Mouse (Mus musculus) forebrain, embryonic 16.5 days (tissue): ENCODE data around the gene Tcf7l1. TPM values are rescaled to one million over a fixed set of nuclear protein-coding genes. Genes with fewer than 3 reads are reported as not detected.

ENCODE experiments used
- ATAC-seq: fragments of 200-750 bp; cut with Nextera tagmentation; 2 replicates; pipeline ENCODE4 v1.8.0; 2017; ENCODE audit warnings: mild to moderate bottlenecking, moderate library complexity
- H3K27ac ChIP-seq: fragments of 300-500 bp; sonication (generic); 2 replicates; pipeline ENCODE4 v1.5.1; 2014; ENCODE audit warnings: low read length, control low read depth
- H3K27me3 ChIP-seq: fragments of 300-500 bp; sonication (generic); replicated peaks from 2 replicates; pipeline ENCODE4 v1.6.1; 2014; ENCODE audit warnings: low read length; ENCODE audit not compliant: control insufficient read depth, insufficient read depth
- H3K36me3 ChIP-seq: fragments of 300-500 bp; sonication (generic); 2 replicates; pipeline ENCODE4 v1.6.1; 2014; ENCODE audit not compliant: control insufficient read depth, insufficient read depth
- H3K4me1 ChIP-seq: fragments of 300-500 bp; sonication (generic); replicated peaks from 2 replicates; pipeline ENCODE4 v1.6.1; 2014; ENCODE audit warnings: low read length; ENCODE audit not compliant: control insufficient read depth, insufficient read depth
- H3K4me2 ChIP-seq: fragments of 300-500 bp; sonication (generic); 2 replicates; pipeline ENCODE4 v1.6.1; 2014; ENCODE audit warnings: mild to moderate bottlenecking, low read length, control low read depth
- H3K4me3 ChIP-seq: fragments of 300-500 bp; sonication (generic); replicated peaks from 2 replicates; pipeline ENCODE4 v1.5.1; 2014; ENCODE audit warnings: mild to moderate bottlenecking, low read length, control low read depth
- H3K9ac ChIP-seq: fragments of 300-500 bp; sonication (generic); replicated peaks from 2 replicates; pipeline ENCODE4 v1.6.1; 2014; ENCODE audit warnings: low read depth, low read length, control low read depth
- H3K9me3 ChIP-seq: fragments of 300-500 bp; sonication (generic); 2 replicates; pipeline ENCODE4 v1.6.1; 2016; ENCODE audit warnings: low read length; ENCODE audit not compliant: control insufficient read depth
- WGBS: fragments of 180-500 bp; shearing (Covaris S2); extraction: QIAGEN DNeasy Blood & Tissue Kit; methylation state at CpG from one replicate; pipeline ENCODE4 v1.1.7; 2014; 5-methylcytosine and 5-hydroxymethylcytosine counted together
- polyA plus RNA-seq: library from polyadenylated mRNA; unstranded; fragments of >200 nt; fragmentation: Nextera tagmentation; extraction: Ambion mirVana; gene quantifications from 2 replicates; pipeline ENCODE4 v1.2.1, GENCODE M21; 2015

The Tcf7l1 gene
- polyA plus RNA-seq, 1 experiment from 2014 or later: 4.8 TPM

DNA sequence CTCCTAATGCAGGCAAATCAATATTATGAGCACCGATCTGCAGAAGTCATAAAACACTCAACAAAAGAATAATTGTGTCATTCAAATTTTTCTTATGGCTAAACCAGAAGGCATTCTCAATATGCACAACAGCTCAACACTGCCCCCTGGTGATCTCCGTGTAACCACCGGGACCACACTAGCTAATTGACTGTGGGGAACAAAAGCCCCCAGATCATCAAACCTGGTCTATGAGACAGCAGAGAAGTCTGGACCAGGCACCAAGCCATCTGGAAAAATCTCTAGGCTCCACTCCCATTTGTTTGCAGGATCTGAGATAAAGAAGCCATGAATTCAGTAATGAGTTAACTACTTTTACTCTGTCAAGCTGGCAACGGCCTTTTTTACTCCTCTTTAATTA, 122.0 kb downstream of the Tcf7l1 start:
- Histone ChIP-seq H3K9me3 (no peaks in the 10 kb centered on the region), H3K9ac (no peak overlapping the region), H3K4me1 (no peaks in the 10 kb centered on the region; the same call in none of the 2 replicates), H3K27me3 (no peaks in the 10 kb centered on the region), H3K4me3 (no peak overlapping the region), H3K27ac (no peak overlapping the region), H3K4me2 (no peak overlapping the region), H3K36me3 (no peaks in the 10 kb centered on the region)
- WGBS: 22% methylated on average over 4 of the region's 4 CpGs
- peak; percentile 93 for ATAC-seq

DNA sequence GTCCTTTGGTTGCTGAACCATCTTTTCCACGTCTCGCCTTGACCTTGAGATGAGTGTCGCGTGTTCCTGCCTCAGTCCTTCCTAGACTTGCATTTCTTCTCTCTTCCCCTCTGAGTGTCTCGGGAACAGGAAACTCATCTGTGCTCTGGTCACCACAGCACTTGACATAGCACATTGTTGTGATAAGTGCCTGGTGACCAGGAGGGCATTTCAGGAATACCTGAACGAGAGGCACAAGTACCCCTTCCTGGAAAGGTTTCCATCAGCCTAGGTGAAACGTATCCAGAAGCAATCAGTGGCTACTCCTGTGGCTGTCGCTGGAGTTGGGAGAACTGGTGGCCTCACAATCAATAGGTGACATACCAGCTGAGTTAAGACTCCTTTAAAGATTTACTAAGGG, 124.8 kb downstream of the Tcf7l1 start:
- WGBS: 79% methylated on average over 8 of the region's 8 CpGs

DNA sequence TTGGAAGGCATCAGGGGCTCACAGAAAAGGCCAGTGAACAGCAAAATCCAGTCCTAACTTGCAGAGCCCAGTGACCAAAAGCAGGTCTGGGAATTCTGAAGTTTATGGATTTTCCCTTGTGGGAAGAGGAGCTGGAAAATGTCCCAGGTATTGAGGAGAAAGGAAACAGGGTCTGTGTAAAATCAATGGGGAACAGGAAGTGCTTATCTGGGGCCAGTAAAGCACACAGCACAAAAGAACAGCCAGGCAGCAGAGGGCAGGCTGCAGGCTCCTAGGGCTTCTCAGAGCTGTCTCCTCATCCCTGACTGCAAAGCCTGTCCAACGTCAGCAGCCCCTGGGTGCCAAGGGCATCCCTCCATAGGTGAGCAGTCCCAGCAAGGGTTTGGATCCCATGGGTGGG, 126.1 kb downstream of the Tcf7l1 start:
- no peaks in the 10 kb centered on the region for H3K27me3 ChIP-seq
- 33% methylated on average over 1 of the region's 1 CpGs for WGBS
- H3K27ac ChIP-seq: no peak overlapping the region
- H3K36me3 ChIP-seq: no peaks in the 10 kb centered on the region
- no peak overlapping the region for H3K4me2 ChIP-seq
- no peak overlapping the region for H3K9ac ChIP-seq
- no peak overlapping the region for H3K4me3 ChIP-seq
- ATAC-seq: no peak
- no peaks in the 10 kb centered on the region for H3K9me3 ChIP-seq
- no peaks in the 10 kb centered on the region; the same call in none of the 2 replicates for H3K4me1 ChIP-seq

More for the DNA sequence above, 124.8 kb downstream of the Tcf7l1 start:
- Histone ChIP-seq H3K36me3 (no peaks in the 10 kb centered on the region), H3K27me3 (no peaks in the 10 kb centered on the region), H3K9me3 (no peaks in the 10 kb centered on the region), H3K4me3 (no peak overlapping the region), H3K4me2 (no peak overlapping the region), H3K4me1 (no peaks in the 10 kb centered on the region; the same call in none of the 2 replicates), H3K27ac (no peak overlapping the region), H3K9ac (no peak overlapping the region)
- no peak for ATAC-seq

DNA sequence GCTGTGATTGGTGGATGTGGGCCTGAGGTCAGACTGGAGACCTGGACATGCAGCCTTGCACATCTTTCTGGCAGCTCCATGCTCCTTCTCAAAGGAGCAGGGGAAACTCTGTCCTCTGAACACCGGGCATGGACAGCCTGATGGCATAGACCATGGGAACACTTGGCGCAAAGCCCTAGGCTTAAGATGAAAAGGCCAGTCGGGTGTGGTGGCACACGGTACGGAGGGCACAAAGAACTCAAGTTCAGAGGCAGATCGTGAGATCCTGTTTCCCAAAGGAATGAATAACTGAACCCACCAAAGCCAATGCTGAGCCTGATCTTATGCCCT, 128.7 kb downstream of the Tcf7l1 start:
- Histone ChIP-seq H3K27ac (no peak overlapping the region), H3K4me1 (peaks cover 4% of the 10 kb centered on the region), H3K9ac (no peak overlapping the region), H3K4me3 (no peak overlapping the region), H3K4me2 (no peak overlapping the region), H3K36me3 (no peaks in the 10 kb centered on the region), H3K9me3 (no peaks in the 10 kb centered on the region), H3K27me3 (no peaks in the 10 kb centered on the region)
- WGBS: 47% methylated on average over 6 of the region's 6 CpGs
- no peak for ATAC-seq

DNA sequence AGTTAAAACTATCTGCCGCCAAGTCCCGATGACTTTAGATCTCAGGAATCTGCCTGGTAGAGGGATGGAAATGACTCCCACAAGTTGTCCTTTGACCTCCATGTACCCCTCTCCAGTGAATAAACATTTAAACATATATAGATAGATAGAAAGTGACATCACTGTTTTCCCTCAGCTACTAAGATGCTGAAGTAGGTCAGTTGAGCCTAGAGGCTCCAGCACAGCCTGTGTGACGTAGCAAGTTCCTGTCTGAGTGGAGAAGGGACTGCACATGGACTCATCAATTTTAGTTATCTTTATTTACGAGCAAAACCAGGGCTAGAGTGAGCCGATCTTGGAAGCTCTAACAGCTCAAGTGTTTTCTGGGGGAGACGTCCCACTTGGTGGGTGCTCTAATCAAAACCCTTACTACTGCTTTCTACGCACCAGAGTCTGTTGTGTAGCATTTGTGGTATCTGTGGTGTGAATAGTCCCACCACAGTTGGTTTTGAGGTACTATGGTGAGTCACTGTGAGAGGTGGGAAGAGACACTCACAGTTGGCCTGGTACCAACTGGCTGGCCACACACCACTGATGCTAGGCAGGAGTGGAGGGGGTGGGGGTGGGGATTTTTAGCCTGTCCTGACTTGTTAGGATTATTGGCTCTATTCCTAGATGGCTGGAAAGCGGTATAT, 129.2 kb downstream of the Tcf7l1 start:
- Histone ChIP-seq H3K4me3 (no peak overlapping the region), H3K27ac (no peak overlapping the region), H3K4me1 (peaks cover 8% of the 10 kb centered on the region), H3K9ac (no peak overlapping the region), H3K4me2 (no peak overlapping the region), H3K36me3 (no peaks in the 10 kb centered on the region), H3K27me3 (no peaks in the 10 kb centered on the region), H3K9me3 (no peaks in the 10 kb centered on the region)
- 93% methylated on average over 8 of the region's 8 CpGs for WGBS
- ATAC-seq: no peak

DNA sequence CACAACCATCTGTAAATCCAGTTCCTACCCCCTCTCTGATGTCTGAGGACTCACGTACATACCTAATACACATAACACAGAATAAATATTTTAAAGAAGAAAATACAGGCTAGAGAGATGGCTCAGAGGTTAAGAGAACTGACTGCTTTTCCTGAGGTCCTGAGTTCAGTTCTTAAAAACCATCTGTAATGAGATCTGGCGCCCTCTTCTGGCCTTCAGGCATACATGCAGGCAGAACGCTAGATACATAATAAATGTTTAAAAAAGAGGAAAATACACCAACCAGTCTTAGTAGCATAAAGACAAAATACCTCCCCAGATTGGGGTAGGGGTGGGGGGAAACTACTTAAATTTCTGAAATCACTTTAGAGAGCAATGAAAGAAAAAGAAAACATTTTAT, 131.0 kb downstream of the Tcf7l1 start:
- WGBS: 66% methylated on average over 3 of the region's 3 CpGs
- no peaks in the 10 kb centered on the region for H3K36me3 ChIP-seq
- H3K4me1 ChIP-seq: peaks cover 13% of the 10 kb centered on the region
- no peak overlapping the region for H3K4me2 ChIP-seq
- no peak overlapping the region for H3K4me3 ChIP-seq
- no peak overlapping the region for H3K27ac ChIP-seq
- ATAC-seq: no peak
- H3K9me3 ChIP-seq: no peaks in the 10 kb centered on the region
- H3K9ac ChIP-seq: no peak overlapping the region
- no peaks in the 10 kb centered on the region for H3K27me3 ChIP-seq

DNA sequence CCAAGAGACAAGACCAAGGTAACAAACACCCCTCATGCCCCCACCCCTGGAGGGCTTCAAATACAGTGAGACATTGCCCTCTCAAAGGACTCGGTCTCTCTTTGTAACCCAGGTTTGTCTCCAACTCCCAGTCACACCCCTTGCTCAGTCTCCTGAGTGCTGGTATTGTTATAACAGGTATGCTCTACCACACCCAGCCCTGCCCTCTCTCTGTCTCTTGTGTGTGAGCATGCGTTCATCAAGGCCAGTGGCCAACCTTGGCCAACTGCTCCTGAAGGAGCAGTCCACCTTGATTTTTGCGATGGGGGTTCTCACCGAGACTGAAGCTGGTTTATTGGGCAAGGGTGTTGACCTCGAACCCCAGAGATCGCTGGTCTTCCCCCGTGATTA, 133.0 kb downstream of the Tcf7l1 start:
- Histone ChIP-seq H3K9me3 (no peaks in the 10 kb centered on the region), H3K4me1 (peaks cover 13% of the 10 kb centered on the region), H3K27me3 (no peaks in the 10 kb centered on the region), H3K4me2 (no peak overlapping the region), H3K27ac (no peak overlapping the region), H3K9ac (no peak overlapping the region), H3K4me3 (no peak overlapping the region), H3K36me3 (no peaks in the 10 kb centered on the region)
- 89% methylated on average over 7 of the region's 7 CpGs for WGBS
- no peak for ATAC-seq

DNA sequence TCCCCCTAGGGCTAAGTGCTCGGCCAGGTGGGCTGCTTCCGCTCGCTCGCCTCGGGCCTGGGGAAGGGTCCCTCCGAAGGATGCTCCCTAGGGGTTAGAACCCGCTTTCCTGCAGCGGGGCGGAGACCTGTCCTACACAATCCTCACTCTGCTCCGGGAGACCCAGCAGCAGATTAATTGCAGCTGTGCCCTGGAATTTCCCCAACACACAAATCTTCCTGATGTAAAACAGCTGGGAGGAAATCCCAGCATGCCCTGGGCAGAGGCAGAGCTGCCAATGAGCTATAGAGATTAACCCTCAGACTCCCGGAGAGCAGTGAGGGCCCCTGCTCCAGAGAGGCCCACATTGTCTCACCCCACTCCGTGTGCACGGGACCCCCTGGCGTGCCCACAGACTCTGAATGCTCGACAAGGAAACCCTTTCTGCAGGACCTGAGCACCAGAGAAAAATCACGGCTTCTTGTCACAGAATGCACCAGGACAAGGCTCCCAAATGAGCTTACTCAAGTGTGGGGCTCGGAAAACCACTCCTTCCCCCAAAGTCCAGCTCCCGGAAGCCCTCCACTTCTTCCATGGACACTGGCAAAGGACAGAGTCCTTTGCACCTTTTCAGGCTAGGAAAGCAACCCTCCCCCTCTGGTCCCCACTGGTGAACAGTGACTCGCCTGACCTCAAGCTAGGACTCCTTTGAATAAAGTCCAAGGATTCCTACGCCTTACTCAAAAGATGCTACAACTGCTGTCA, 133.6 kb downstream of the Tcf7l1 start:
- WGBS: 42% methylated on average over 20 of the region's 20 CpGs

DNA sequence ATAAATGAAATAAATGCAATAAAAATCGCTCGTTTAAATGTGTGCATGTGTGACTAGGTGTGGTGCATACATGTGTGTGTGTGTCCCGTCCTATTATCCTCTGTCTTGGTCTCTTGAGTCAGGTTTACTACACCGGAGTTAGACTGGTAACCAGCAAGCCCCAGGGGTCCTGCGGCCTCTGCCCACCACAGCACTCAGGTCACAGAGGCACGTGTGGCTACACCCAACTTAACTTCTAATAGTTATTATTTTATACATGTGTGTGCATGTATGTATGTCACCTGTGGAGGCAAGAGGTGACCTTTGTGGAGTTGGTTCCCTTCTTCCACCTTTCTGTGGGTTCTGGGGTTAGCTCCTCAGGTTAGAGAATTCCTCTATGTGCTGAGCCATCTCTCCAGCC, 134.7 kb downstream of the Tcf7l1 start:
- Histone ChIP-seq H3K9ac (no peak overlapping the region), H3K4me3 (no peak overlapping the region), H3K27me3 (no peaks in the 10 kb centered on the region), H3K4me2 (no peak overlapping the region), H3K36me3 (no peaks in the 10 kb centered on the region), H3K27ac (no peak overlapping the region), H3K9me3 (no peaks in the 10 kb centered on the region), H3K4me1 (peaks cover 13% of the 10 kb centered on the region)
- WGBS: 90% methylated on average over 6 of the region's 6 CpGs
- ATAC-seq: no peak

More for the DNA sequence above, 133.6 kb downstream of the Tcf7l1 start:
- Histone ChIP-seq H3K9ac (peak overlapping the region; percentile 35; the same call in 1 of the 2 replicates), H3K4me1 (peaks cover 13% of the 10 kb centered on the region), H3K4me2 (peak overlapping the region; percentile 43), H3K27ac (peak overlapping the region; percentile 60), H3K4me3 (peak overlapping the region; percentile 29), H3K9me3 (no peaks in the 10 kb centered on the region), H3K36me3 (no peaks in the 10 kb centered on the region), H3K27me3 (no peaks in the 10 kb centered on the region)
- peak; percentile 77 for ATAC-seq
